Mouse (Mus musculus): ENCODE results near the gene Spock3.

The Spock3 gene

GRCm38 (mm10) chr8:62950709-62951108 is at the start of gene Spock3:
Gene Spock3, plus strand, starts transcription at chr8:62951009.
- no peaks in the 10 kb centered on the region for H3K9me3 ChIP-seq (ENCODE audit: low read length)
- peak within 1 kb of the TSS; percentile 74 for H3K4me3 ChIP-seq (replicated peaks; ENCODE audit: low read length)
- peaks cover 34% of the 10 kb centered on the region for H3K27me3 ChIP-seq (ENCODE audit: insufficient read depth, low read length)
- TF ChIP-seq NANOG (IDR thresholded peaks at IDR 0.05; ENCODE audit: borderline replicate concordance, low read length) (no peak), POU5F1 (IDR thresholded peaks at IDR 0.05; ENCODE audit: borderline replicate concordance, low read length) (no peak), CTCF (conservative IDR thresholded peaks at IDR 0.05; ENCODE audit: low read length) (no peak)
- H3K36me3 ChIP-seq (ENCODE audit: insufficient read depth, low read length) = no peaks in the 10 kb centered on the region
- peaks cover 8% of the 10 kb centered on the region for H3K4me1 ChIP-seq (replicated peaks; ENCODE audit: low read depth, low read length)

DNA sequence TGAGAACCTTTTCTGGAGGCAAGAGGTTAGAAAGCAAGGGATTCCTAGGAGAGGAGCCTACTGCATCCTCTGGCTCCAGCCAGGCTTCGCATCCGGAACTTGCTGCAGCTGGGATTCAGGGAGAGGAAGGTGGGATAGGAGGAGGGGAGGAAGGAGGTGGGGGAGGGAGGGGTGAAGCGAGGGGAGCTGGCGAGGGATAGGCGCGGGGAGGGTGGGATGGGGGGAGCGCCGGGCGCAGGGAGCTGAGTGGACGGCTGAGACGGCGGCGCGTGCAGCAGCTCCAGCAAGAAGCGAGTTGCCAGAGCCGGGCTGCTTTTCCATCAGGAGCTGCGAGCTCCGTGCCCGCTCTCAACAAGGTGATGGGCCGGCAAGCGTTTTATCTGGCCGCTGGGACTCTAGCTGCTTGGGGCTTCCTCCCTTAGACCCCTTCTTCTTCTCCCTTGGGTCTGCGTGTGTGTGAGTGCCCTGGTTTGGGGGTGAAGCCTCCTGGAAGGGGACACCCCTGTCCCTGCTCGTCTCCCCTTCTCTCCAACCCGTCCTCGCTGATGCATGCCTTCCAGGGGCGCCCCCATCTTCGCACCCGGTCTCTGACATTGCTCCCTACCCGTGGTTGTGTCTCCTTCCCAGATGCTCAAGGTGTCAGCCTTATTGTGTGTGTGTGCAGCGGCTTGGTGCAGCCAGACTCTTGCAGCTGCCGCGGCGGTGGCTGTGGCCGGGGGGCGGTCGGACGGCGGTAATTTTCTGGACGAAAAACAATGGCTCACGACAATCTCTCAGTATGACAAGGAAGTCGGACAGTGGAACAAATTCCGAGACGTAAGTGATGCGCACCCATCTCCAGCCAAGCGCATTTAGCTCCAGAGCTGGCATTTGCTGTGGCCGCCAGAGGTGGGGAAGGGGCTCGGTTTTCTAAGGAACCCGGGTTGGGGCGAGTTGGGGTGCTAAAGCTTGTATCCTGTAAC is 645 bp downstream of the Spock3 start:
- Histone ChIP-seq H3K27me3 (ENCODE audit: insufficient read depth, low read length) (peaks cover 34% of the 10 kb centered on the region), H3K36me3 (ENCODE audit: insufficient read depth, low read length) (no peaks in the 10 kb centered on the region), H3K4me1 (replicated peaks; ENCODE audit: low read depth, low read length) (peaks cover 8% of the 10 kb centered on the region), H3K9me3 (ENCODE audit: low read length) (no peaks in the 10 kb centered on the region), H3K4me3 (replicated peaks; ENCODE audit: low read length) (peak overlapping the region; percentile 74)
- TF ChIP-seq CTCF (conservative IDR thresholded peaks at IDR 0.05; ENCODE audit: low read length) (no peak), NANOG (IDR thresholded peaks at IDR 0.05; ENCODE audit: borderline replicate concordance, low read length) (no peak), POU5F1 (IDR thresholded peaks at IDR 0.05; ENCODE audit: borderline replicate concordance, low read length) (no peak)

DNA sequence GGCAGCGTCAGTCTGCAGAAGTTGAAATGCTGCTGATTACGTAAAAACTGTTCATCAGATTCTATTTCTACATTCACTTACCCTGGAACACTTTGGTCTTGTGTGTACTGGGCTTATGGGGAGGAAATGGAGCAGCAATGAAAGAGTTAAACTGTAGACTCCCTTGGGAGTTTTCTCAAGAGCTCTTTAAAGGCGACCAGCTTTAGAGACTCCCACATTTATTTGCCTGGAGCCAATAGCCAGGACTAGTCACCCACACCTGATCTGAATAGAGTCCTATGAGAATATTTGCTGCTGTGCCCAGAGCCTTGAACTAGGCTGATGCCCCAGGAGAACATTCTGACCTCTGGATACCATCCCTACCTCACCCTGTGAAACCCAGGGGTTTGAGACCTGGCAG is 1.7 kb downstream of the Spock3 start:
- Histone ChIP-seq H3K4me1 (replicated peaks; ENCODE audit: low read depth, low read length) (peaks cover 8% of the 10 kb centered on the region), H3K4me3 (replicated peaks; ENCODE audit: low read length) (no peak overlapping the region), H3K9me3 (ENCODE audit: low read length) (no peaks in the 10 kb centered on the region), H3K27me3 (ENCODE audit: insufficient read depth, low read length) (peaks cover 34% of the 10 kb centered on the region), H3K36me3 (ENCODE audit: insufficient read depth, low read length) (no peaks in the 10 kb centered on the region)
- TF ChIP-seq NANOG (IDR thresholded peaks at IDR 0.05; ENCODE audit: borderline replicate concordance, low read length) = no peak
- TF ChIP-seq CTCF (conservative IDR thresholded peaks at IDR 0.05; ENCODE audit: low read length) = no peak
- no peak for TF ChIP-seq POU5F1 (IDR thresholded peaks at IDR 0.05; ENCODE audit: borderline replicate concordance, low read length)

GRCm38 (mm10) chr8:62962608-62963007 is 11.8 kb downstream of the Spock3 start:
- H3K4me1 ChIP-seq (replicated peaks; ENCODE audit: low read depth, low read length) = no peaks in the 10 kb centered on the region
- no peak overlapping the region for H3K4me3 ChIP-seq (replicated peaks; ENCODE audit: low read length)
- no peaks in the 10 kb centered on the region for H3K36me3 ChIP-seq (ENCODE audit: insufficient read depth, low read length)
- TF ChIP-seq POU5F1 (IDR thresholded peaks at IDR 0.05; ENCODE audit: borderline replicate concordance, low read length) (no peak), CTCF (conservative IDR thresholded peaks at IDR 0.05; ENCODE audit: low read length) (no peak), NANOG (IDR thresholded peaks at IDR 0.05; ENCODE audit: borderline replicate concordance, low read length) (no peak)
- H3K27me3 ChIP-seq (ENCODE audit: insufficient read depth, low read length) = no peaks in the 10 kb centered on the region
- no peaks in the 10 kb centered on the region for H3K9me3 ChIP-seq (ENCODE audit: low read length)

GRCm38 (mm10) chr8:62969802-62970372 is 19.1 kb downstream of the Spock3 start:
- Histone ChIP-seq H3K4me1 (replicated peaks; ENCODE audit: low read depth, low read length) (no peaks in the 10 kb centered on the region), H3K27me3 (ENCODE audit: insufficient read depth, low read length) (no peaks in the 10 kb centered on the region), H3K36me3 (ENCODE audit: insufficient read depth, low read length) (no peaks in the 10 kb centered on the region), H3K9me3 (ENCODE audit: low read length) (no peaks in the 10 kb centered on the region), H3K4me3 (replicated peaks; ENCODE audit: low read length) (no peak overlapping the region)
- no peak for TF ChIP-seq CTCF (conservative IDR thresholded peaks at IDR 0.05; ENCODE audit: low read length)
- no peak for TF ChIP-seq POU5F1 (IDR thresholded peaks at IDR 0.05; ENCODE audit: borderline replicate concordance, low read length)
- no peak for TF ChIP-seq NANOG (IDR thresholded peaks at IDR 0.05; ENCODE audit: borderline replicate concordance, low read length)

DNA sequence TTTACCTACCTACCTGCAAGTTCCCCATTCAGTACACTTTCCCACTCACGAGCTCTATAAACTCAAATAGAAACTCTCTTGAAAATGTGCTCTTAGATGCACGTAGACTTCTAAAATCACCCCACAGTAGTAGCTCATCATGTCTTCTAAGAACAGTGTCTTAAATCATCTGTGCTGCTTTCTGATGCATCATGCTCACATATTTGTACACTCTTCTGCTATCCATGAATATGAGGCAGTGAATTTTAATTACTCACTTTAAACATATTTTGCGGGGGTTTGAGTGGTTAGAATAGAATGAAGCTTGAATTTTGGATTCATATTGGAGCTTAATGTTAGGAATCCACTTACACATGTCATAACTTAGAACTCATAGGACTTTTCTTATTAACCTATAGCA is 138.2 kb downstream of the Spock3 start:
- no peak overlapping the region for H3K4me3 ChIP-seq (replicated peaks; ENCODE audit: low read length)
- H3K27me3 ChIP-seq (ENCODE audit: insufficient read depth, low read length) = no peaks in the 10 kb centered on the region
- no peak for TF ChIP-seq CTCF (conservative IDR thresholded peaks at IDR 0.05; ENCODE audit: low read length)
- no peak for TF ChIP-seq POU5F1 (IDR thresholded peaks at IDR 0.05; ENCODE audit: borderline replicate concordance, low read length)
- no peak for TF ChIP-seq NANOG (IDR thresholded peaks at IDR 0.05; ENCODE audit: borderline replicate concordance, low read length)
- no peaks in the 10 kb centered on the region for H3K9me3 ChIP-seq (ENCODE audit: low read length)
- H3K4me1 ChIP-seq (replicated peaks; ENCODE audit: low read depth, low read length) = no peaks in the 10 kb centered on the region
- H3K36me3 ChIP-seq (ENCODE audit: insufficient read depth, low read length) = no peaks in the 10 kb centered on the region

- TF ChIP-seq POU5F1 (IDR thresholded peaks at IDR 0.05; ENCODE audit: borderline replicate concordance, low read length) (no peak), NANOG (IDR thresholded peaks at IDR 0.05; ENCODE audit: borderline replicate concordance, low read length) (no peak), CTCF (conservative IDR thresholded peaks at IDR 0.05; ENCODE audit: low read length) (no peak)
Observed at GRCm38 (mm10) chr8:63098200-63098599, 147.4 kb downstream of the Spock3 start.

DNA sequence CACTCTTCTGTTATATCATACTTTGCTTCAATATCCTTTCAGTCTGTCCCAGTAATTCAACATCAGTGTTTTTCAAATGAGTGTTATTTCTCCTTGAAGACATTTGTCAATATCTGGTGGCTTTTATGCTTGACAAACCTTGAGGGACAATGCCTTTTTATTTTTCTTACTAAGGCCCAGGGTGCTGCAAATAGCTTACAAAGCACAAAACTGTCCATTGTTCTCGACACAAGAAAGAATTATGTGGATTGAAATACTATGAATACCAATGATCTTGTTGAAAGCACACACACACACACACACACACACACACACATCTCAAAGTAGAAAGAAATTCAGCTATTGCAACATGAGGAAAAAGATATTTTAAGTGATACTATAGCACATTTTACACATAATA is 159.0 kb downstream of the Spock3 start:
- Histone ChIP-seq H3K36me3 (ENCODE audit: insufficient read depth, low read length) (no peaks in the 10 kb centered on the region), H3K27me3 (ENCODE audit: insufficient read depth, low read length) (no peaks in the 10 kb centered on the region), H3K4me1 (replicated peaks; ENCODE audit: low read depth, low read length) (no peaks in the 10 kb centered on the region), H3K4me3 (replicated peaks; ENCODE audit: low read length) (no peak overlapping the region), H3K9me3 (ENCODE audit: low read length) (no peaks in the 10 kb centered on the region)
- TF ChIP-seq CTCF (conservative IDR thresholded peaks at IDR 0.05; ENCODE audit: low read length) (no peak), NANOG (IDR thresholded peaks at IDR 0.05; ENCODE audit: borderline replicate concordance, low read length) (no peak), POU5F1 (IDR thresholded peaks at IDR 0.05; ENCODE audit: borderline replicate concordance, low read length) (no peak)

More at GRCm38 (mm10) chr8:63098200-63098599, 147.4 kb downstream of the Spock3 start:
- no peaks in the 10 kb centered on the region for H3K4me1 ChIP-seq (replicated peaks; ENCODE audit: low read depth, low read length)
- no peaks in the 10 kb centered on the region for H3K9me3 ChIP-seq (ENCODE audit: low read length)
- no peak overlapping the region for H3K4me3 ChIP-seq (replicated peaks; ENCODE audit: low read length)
- no peaks in the 10 kb centered on the region for H3K36me3 ChIP-seq (ENCODE audit: insufficient read depth, low read length)
- H3K27me3 ChIP-seq (ENCODE audit: insufficient read depth, low read length) = no peaks in the 10 kb centered on the region

Measured in E14TG2a.4 (cell line).